Mouse (Mus musculus) brain, embryonic 14.5 days (tissue): ENCODE results near the gene Lman1l. TPM values are rescaled to one million over a fixed set of nuclear protein-coding genes. Genes with fewer than 3 reads are reported as not detected.

Experiments used
- DNase-seq: peaks from one replicate; pipeline ENCODE4 v3.0.0-alpha.2; 2011; ENCODE audit warnings: low read depth
- CTCF ChIP-seq: fragments of 200-500 bp; IDR thresholded peaks from 2 replicates; pipeline ENCODE4 v1.5.1; 2012; ENCODE audit warnings: inconsistent platforms, mild to moderate bottlenecking, moderate library complexity, borderline replicate concordance; ENCODE audit not compliant: insufficient read depth, insufficient read length; ENCODE audit errors: extremely low read depth
- POLR2A ChIP-seq: fragments of 200-500 bp; IDR thresholded peaks from 2 replicates; pipeline ENCODE4 v1.6.1; 2012; ENCODE audit warnings: mild to moderate bottlenecking, inconsistent platforms, borderline replicate concordance; ENCODE audit not compliant: poor library complexity, insufficient read depth, insufficient read length, severe bottlenecking; ENCODE audit errors: extremely low read depth
- polyA plus RNA-seq: library from polyadenylated mRNA; depleted of rRNA; stranded (reverse); fragments of >200 nt; gene quantifications from 2 replicates; pipeline ENCODE4 v1.2.3, GENCODE M21; 2012; rRNA removed

Lman1l gene
- 0.04 and 0.12 TPM in 2 replicates for polyA plus RNA-seq

DNA sequence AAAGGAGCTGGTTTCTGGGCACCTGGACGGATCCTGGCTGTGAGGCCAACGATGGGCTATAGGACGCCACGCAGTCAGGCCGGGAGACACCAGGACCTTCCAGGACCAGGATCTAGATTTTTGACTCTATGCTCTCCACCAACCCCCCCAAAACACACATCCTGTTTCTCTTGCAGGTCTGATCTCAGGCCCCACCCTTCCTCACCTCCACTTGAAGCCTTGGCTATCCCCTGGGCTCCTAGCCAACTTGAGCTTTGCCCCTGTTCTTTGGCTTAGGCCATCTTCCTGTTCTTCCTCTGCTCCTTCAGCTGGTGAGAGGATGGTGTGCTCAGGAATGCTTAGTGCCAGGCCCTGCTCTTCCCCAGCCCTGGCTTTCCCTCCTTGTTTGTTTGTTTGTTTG, at the start of gene Lman1l:
Gene Lman1l (minus strand): TSS at position 101 of the 400 bp plus-strand sequence.
- DNase-seq: no peak
- TF ChIP-seq CTCF (no peak), POLR2A (no peak)

DNA sequence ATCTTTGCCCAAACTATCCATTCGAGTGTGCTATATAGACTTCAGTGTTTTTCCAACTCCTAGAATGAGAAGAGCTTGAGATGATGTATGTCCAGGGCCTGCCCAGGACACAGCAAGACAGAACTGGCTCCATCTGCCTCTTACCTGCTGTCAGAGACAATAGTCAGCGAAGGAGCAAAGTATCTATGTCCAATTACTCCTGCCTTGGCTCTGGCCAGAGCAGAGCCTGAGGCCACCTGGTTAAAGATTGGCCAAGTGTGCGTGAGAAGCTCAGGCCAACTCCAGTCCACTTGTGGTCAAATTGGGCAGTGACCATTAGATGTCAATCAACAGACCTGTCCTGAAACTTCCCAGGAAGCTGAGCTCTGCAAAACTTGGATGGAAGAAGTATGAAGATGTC, 49.0 kb upstream of the Lman1l start:
- no peak for DNase-seq
- TF ChIP-seq CTCF (no peak), POLR2A (no peak)

DNA sequence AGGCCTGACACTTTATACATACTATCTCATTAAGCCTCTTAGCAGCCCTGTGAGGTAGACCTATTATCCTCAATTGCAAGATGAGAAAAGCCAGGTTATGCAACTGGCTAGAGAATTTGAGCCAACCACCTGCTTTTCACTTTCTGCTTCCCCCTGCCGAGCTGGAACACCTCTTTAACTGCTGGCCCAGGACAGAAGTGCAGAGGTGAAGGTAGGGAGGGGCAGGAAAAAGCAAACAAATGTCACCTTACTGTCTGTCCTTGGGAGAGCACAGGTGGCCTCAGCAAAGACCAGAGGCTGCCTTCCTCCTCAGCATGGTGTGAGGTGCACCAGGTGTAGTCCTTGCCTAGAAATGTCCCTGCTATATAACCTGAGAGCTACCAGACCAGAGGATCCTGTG, 47.7 kb upstream of the Lman1l start:
- TF ChIP-seq POLR2A (no peak), CTCF (no peak)
- no peak for DNase-seq

DNA sequence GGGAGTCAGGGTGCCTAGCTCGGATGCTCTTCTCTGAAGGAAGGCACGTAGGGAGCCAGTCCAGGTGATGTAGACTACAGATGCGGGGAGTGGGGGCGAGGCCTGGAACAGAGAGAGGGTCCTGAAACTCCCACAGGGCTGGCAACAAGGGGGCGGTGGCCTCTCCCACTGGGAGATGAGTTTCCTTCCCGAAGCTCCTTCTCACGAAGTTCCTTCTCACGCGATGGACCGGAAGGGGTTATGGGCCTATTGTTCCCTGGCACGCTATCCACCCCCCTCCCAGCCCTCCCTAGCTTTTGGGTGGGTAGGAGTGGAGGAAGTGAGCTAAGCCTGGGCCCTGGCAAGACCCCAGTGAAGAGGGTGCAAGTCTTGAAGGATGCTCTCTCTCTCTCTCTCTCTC, 47.2 kb upstream of the Lman1l start:
- DNase-seq: no peak
- no peak for TF ChIP-seq POLR2A

DNA sequence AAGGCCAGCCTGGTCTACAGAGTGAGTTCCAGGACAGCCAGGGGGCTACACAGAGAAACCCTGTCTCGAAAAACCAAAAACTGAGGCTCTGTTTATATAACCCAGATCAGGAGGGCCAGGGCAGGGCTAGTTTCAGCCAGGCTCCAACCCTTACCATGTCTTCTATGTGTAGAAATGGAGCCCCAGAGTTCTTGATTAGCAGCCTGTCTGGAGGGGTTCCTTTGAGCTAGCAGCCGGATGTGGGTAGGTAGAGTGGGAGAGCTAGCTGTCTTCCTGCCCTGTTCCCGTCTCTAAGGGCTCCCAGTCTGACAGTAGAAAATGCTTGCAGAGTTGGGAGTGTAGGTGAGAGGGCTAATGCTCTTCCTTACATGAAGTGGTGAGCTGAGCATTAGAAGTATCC, 46.6 kb upstream of the Lman1l start:
- DNase-seq: no peak
- no peak for TF ChIP-seq POLR2A

DNA sequence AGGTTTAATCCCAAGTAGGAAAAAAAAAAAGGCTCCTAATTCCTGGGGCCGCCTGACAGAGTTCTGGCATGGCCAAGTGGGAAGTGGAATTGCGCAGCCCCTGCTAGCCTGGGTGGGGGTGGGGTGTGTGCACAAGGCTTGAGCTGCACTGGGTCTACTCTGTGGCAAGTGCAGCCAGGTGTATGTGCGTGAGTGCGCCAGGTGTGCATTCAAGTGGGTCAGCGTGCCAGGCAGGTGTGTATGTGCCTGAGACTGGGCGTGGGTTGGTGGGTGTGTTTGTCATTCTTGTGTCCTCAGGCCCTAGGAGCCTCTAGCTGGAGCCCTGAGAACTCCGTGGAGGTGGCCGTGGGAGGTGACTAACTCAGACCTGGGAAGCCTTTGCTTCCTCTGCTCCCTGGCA, 46.0 kb upstream of the Lman1l start:
- DNase-seq: no peak

DNA sequence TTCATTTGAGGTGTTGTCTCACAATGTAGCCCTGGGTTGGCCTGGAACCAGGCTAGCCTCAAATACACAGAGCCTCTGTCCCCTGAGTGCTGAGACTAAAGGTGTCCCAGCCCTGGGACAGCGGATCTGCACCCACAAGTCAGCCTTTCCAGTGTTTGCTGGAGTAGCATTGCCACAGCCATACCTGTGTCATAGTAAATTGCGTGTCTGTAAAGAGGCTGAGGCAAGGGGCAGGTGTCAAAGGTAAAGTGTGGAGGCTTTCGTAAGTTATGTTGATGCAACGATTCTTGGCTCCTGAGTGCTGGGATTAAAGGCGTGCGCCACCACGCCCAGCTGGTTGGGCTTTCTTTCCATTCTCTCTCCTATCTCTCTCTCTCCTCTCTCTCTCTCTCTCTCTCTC, 44.0 kb upstream of the Lman1l start:
- no peak for DNase-seq
- no peak for TF ChIP-seq CTCF
- TF ChIP-seq POLR2A: no peak

More for the DNA sequence above, 46.0 kb upstream of the Lman1l start:
- no peak for TF ChIP-seq POLR2A

DNA sequence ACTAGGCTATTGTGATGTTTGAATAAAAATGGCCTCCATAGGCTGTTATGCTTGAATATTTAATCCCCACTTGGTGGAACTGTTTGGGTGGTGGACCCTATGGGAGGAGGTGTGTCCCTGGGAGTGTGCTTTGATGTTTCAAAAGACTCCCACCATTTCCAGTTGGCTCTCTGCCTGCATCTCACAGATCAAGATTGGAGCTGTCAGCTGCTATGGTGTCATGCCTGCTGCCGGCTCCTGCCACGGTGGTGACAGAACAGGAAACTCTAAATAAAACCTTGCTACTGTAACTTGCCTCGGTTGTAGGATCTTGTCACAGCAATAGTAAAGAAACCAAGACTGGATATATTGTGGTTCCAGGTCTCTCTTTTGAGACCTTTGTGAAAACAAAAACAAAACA, 41.0 kb upstream of the Lman1l start:
- TF ChIP-seq CTCF (no peak), POLR2A (no peak)
- DNase-seq: peak; percentile 57

DNA sequence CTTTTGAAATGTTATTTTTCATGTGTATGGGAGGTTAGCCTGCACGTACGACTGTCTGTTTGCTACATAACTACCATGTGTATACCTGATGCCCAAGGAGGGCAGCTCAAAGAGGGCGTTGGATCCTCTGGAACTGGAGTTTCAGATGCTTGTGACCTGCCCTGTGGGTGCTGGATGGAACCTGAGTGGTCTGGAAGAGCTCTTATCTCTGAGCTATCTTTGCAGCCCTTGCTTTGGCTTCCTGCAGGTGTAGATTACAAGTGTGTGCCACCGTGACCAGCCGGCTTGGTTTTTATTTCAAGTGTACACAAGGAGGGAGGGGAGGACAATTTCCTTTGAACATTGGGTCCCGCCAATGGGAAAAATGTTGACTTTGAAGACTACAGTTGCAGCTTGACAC, 39.9 kb upstream of the Lman1l start:
- TF ChIP-seq POLR2A: no peak
- no peak for TF ChIP-seq CTCF
- DNase-seq: no peak

DNA sequence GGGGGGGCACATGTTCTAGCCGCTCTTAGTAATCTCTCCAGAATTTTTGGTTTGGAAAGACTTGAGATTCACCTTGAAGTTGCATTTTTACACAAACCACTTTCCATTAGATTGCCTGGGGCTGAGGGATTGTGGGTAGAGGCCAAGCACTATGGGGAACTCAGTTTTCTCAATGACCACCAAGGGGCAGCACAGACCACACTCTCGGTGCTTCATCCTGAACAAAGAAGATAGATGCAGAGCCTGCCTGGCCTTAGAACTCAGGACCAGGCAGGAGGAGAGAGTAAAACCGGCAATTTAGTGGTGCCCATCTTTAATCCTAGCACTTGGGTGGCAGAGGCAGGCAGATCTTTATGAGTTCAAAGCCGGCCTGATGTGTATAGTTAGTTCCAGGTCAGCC, 39.2 kb upstream of the Lman1l start:
- peak; percentile 85 for DNase-seq
- TF ChIP-seq POLR2A (no peak), CTCF (peak; percentile 72)

DNA sequence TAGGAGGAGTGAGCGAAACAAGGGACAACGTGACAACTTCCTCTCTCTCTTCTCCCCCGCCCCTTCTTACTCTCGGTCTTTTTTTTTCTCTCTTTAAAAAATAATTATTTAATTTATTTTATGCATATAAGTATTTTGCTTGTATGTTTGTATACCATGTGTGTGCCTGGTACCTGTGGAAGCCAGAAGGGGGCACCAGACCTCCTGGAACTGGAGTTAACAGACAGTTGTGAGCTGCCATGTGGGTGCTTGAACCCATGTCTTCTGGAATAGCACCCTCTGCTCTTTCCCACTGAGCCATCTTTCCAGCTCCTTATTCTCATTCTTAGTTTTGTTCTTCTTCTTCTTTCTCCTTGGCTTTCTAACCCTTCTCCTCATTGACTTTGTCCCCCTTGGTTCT, 38.4 kb upstream of the Lman1l start:
- DNase-seq: no peak
- TF ChIP-seq CTCF: no peak
- TF ChIP-seq POLR2A: no peak

DNA sequence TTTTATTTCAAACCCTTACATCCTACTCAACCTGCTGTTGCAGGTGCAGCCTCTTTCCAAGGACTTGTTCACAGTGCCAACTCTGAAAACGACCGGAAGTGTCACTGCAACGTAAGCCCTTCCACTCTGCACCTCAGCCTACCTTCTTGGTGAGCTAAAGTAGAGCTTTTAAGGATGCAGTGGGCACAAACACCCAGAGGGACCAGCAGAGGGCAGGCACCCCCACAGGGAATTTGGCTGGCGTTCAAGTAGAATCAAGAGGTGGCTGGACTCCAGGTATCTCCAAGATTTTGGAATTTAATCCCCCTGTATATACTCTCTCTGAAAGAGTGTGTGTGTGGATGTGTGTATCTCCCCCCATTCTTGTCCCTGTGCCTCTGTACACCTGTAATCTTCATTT, 37.3 kb upstream of the Lman1l start:
- TF ChIP-seq CTCF: no peak
- TF ChIP-seq POLR2A: no peak
- no peak for DNase-seq
